Mouse (Mus musculus) G1E (cell line): ENCODE results near the gene Ccdc146.

Experiments used
- CTCF ChIP-seq: IDR thresholded peaks from 2 replicates; pipeline ENCODE4 v1.5.1; 2012; ENCODE audit warnings: low read depth, low read length, inconsistent platforms, mixed read lengths
- TAL1 ChIP-seq: conservative IDR thresholded peaks from 2 replicates; pipeline ENCODE4 v1.6.1; 2012; ENCODE audit warnings: low read depth, low read length, inconsistent platforms, mixed read lengths

DNA sequence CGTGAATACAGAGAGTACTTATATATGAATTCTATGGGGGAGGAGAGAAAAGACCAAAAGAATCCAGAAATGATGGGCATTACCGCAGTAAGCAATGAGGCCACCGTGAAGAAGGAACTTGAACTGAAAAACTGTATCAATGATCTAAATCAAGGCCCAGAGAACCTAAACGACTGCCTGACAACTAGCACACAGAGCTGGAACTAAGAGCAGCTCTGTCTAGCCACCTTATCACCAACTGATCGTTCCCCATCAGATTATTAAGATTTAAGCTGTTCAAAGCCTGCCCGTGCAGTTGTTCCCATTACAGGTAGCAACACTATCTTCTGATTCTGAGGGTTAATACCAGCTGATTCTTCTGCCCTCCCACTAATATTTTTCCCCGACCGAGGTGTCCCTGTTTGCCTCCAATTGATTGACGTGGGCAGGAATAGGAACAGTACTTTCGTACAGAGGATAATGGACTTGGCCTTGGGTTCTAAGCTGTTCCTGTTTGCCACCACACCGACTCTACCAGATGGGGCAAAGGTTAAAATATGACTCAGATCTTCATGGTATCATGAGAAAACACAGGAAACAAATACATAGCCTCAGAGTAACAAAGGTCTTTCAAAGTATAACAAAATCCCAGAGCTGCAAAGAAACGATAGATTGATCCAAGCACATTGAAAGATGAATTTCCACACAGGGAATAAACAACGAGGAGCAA, 40.1 kb downstream of the Ccdc146 start:
- TF ChIP-seq CTCF: no peak
- TF ChIP-seq TAL1: no peak
